Mouse (Mus musculus) urinary bladder, adult 2 months (tissue): ENCODE measurements around the gene Ryr3. TPM values are rescaled to one million over a fixed set of nuclear protein-coding genes. Genes with fewer than 3 reads are reported as not detected.

Source experiments
- DNase-seq: peaks from one replicate; pipeline ENCODE4 v3.0.0; 2022; ENCODE audit warnings: low spot score
- polyA plus RNA-seq: library from polyadenylated mRNA; depleted of rRNA; stranded (reverse); fragments of >200 nt; gene quantifications from 2 replicates; pipeline ENCODE4 v1.2.3, GENCODE M21; 2012; rRNA removed

Gene Ryr3
- polyA plus RNA-seq, 1 experiment = 18.7 TPM

- DNase-seq = no peak
Observed at GRCm38 (mm10) chr2:112669461-112669860, 547.4 kb downstream of the Ryr3 start.

DNA sequence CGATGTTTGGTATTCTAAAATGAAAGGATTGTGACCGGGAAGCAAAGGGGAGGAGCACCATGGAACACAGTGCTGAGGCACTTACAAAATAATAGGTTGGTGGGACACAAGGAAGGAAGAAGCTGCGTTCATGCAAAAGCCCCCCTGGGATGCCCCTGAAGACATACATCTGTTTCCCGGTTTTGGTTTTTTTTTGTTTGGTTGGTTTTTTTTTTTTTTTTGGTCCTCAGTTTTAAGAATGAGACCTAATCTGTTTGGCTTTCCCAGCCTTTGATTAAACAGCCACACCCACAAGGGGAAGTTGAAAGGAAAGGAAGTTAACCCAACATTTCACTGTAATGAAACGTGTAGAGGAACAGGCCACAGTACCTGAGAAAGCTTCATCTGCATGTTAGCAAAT is 560.8 kb downstream of the Ryr3 start:
- DNase-seq = no peak

- no peak for DNase-seq
Observed at GRCm38 (mm10) chr2:112653836-112654235, 563.1 kb downstream of the Ryr3 start.

DNA sequence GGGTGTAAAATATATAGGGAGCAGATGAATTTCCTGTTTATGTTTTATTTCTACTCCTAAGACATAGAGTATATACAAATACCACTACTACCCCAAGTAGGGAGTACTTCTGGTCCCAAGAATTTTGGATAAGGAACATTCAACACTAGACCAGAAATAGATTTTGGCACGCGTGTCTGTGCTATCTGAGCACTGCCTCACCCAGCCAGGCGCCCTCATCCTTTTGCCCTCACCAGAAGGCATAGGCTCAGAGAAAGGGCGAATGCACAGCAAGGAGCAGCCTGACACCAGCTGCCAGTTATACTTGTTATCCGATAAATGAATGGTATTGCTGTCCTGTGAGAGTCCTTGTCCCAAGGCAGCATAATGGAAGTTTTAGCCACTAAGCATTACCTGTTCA is 579.7 kb downstream of the Ryr3 start:
- DNase-seq = no peak

DNA sequence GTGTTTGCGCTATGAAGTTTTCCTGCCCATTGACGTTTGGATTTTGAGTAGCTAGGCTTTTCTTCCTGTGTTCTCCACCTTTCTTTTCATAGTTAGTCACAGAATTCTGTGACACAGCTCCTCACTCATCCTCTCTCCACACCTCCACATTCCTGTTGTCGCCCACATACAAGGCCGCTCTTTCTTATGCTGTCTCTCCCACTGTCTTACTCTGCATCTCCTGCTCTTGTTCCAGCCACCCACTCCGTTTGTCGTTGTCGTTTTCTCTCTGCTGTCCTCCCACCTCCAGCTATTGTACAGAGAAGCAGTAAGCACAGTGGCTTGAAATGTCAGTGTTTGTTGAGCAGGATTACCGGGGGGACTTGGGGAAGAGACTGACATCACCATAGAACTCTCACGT is 584.4 kb downstream of the Ryr3 start:
- no peak for DNase-seq

DNA sequence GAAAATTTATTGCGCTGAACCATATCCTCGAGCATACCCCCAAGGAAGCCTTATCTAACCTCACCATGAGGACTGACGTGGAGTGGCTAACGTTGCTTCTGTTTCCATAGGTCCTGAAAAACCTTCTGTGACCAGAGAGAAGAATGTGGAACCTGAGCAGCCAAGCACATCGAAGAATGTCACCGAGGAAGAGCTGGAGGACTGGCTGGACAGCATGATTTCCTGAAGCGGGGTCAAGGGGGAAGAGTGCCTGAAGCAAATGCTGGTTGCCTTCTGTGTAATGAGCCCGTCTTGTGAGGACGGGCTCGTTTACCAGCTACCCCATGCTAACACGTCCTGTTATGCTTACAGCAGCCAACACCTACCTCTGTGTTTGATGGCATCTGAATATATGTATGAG is 586.2 kb downstream of the Ryr3 start:
- no peak for DNase-seq

DNA sequence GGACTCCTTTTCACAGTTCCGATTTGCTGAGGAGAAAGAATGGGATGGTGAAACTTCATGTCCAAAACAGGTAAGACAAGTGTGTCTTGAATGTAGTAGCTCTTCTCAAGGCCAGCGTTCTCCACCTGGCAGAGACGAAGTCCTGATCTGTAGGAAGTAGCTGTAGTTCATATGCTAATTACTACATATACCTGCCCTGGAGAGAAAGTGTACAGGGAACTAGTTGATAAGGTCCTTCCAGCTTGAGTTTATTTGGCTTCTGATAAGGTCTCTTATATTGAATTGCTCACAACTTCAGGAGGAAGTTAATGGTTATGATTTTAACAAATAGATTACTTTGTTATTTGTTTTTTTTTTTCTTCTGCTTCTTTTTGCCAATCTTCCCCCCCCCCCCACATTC is 591.7 kb downstream of the Ryr3 start:
- no peak for DNase-seq

- no peak for DNase-seq
Observed at GRCm38 (mm10) chr2:112617206-112617605, 599.7 kb downstream of the Ryr3 start.

GRCm38 (mm10) chr2:112614375-112614774 is 602.5 kb downstream of the Ryr3 start:
- no peak for DNase-seq

GRCm38 (mm10) chr2:112612628-112613027 is 604.3 kb downstream of the Ryr3 start:
- no peak for DNase-seq

DNA sequence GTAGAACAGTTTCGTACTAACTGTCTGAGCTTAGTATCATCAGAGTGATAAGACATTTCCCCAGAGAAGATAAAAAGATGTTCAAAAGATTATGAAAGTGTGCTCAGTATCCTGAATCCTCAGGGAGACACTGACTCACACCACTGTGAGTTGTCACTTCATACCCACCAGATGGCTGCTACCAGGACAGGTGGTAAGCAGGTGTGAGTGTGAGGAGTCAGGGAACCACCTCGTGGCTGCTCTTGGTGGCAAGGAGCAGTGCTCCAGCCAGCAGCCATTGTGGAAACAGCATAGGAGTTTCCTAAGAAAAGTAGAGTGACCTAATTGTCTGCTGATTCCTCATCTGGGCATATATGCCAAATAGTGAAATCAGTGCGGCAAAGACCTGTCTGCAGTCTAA is 610.4 kb downstream of the Ryr3 start:
- no peak for DNase-seq

DNA sequence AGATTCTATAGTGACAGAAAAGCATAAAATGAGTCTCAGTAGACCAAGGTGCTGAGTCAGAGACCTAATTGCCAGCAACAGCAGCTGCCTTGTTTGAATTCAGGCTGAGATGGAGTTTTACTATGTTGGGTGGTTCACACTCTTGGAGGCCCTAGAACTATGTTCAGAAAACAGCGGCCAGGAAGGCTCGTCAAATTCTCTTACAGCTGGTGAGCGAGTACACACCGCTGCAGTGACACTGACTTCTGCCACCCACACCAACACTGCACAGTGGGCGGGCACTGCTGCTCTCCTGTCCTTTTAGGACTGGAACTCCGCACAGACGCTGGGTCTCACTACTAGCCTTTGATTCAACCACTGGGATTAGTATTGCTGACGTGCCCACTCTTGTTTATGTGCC is 614.4 kb downstream of the Ryr3 start:
- no peak for DNase-seq

- no peak for DNase-seq
Observed at GRCm38 (mm10) chr2:112600222-112600621, 616.7 kb downstream of the Ryr3 start.

GRCm38 (mm10) chr2:112597064-112597463 is 619.8 kb downstream of the Ryr3 start:
- DNase-seq = no peak

DNA sequence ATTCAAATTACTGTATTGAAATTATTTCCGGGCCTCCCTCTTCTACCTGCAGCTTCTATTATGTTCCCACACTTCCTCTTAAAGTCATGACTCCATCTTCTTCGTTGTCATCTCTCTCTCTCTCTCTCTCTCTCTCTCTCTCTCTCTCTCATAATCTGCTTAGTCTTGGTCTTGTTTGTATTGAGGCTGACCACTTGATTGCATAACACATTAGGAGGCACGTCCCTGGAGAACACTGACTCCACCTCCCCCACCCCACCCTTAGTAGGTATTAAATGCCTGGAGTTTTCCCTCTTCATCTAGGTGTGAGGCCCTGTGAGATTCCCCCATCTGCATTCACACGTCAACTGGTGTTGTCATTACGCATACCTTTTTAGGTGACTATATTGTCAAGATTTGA is 620.5 kb downstream of the Ryr3 start:
- no peak for DNase-seq

DNA sequence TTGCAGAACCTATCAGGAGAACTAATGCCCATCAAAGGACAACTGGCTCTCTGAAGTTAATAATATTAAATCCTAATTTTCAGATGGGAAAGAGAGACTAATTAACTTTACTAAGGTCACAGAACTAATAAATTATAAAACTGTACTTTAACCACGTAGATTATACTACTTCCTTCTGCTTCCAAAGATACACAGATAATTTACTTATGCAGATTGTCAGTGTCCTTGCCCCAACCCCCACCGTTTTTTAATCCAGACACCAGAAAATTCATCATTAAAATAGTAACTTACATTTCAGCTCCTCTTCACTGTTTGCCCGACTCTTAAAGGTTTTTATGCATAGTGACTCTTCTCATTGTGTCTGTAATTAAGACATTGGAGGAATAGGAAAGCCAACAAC is 621.1 kb downstream of the Ryr3 start:
- no peak for DNase-seq

GRCm38 (mm10) chr2:112593781-112594180 is 623.1 kb downstream of the Ryr3 start:
- DNase-seq = no peak

DNA sequence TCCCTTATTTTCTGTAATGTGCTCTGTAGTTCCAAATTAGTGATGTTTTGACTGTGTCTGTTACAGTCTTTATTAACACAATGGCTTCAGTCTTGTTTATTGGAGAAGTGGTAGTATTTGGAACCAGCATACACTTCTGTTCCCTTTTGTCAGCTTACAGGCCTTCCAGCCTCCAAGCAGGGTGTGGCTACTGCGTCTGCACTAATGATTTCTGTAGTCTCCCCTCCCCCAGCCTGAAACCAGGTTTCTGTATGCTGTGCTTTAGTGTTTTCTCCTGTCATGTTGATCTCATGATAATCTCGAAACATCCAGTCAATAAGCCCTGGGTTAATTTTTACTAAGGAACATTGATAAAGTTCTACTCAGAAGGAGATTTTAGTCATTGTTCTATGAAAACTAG is 623.6 kb downstream of the Ryr3 start:
- DNase-seq = no peak

GRCm38 (mm10) chr2:112591451-112591871 is 625.4 kb downstream of the Ryr3 start:
- no peak for DNase-seq

DNA sequence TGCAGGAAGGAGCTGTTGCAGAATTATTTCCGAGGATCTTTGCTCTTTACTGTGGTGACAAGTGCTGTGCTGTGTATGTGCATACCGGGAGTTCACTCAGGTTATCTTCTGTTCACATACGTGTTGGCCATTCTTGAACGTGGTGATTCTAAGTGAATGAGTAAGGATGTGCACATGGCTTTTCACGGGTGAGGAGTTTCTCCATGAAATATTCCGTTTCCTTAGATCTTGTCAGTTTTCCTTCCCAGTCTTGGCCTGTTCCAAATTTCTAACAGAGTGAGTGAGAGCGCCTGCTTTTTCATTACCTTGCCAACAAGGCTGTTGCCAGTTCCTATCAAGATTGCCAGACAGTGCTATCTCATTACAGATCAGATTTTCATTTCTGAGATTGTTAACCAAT is 625.9 kb downstream of the Ryr3 start:
- DNase-seq = no peak

Other genes starting within 250 kb of the Ryr3 start
- gene Tmco5b, start 68.6 kb upstream of the Ryr3 start, polyA plus RNA-seq = not detected in 2 replicates
- 1.9 and 2.5 TPM in 2 replicates for gene Fmn1, start 110.6 kb upstream of the Ryr3 start, polyA plus RNA-seq